Mouse (Mus musculus): ENCODE results near the gene Atrnl1. TPM values are rescaled to one million over a fixed set of nuclear protein-coding genes. Genes with fewer than 3 reads are reported as not detected.
"Not testable (repeated sequence)": the region's sequence is repeated elsewhere in the genome, so short reads cannot be mapped to it uniquely, and the experiment has no call there.

Gene Atrnl1
- total RNA-seq, 1 experiment from 2014 or later: 27.2 TPM

DNA sequence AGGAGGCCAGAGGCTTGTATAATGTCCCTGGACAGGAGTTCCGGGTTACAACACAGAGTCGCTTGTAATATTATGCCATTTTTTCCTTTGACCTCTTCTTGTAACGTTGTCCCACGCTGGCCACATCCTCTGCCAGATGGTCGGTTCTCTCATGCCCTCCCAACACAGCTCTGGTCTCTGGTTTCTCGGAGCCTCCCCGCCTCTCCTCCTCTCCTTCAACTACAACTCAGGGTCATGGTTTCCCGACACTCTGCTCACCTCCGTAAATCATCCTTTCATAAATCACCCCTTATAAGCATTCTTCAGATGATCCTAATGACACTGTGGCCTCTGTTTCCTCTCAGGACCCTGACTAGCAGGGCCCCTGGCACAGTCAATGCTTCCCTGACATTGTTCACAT, 267.7 kb downstream of the Atrnl1 start:
- no peak for ATAC-seq (ENCODE audit: extremely low read depth, insufficient number of reproducible peaks, low FRiP score, poor library complexity, severe bottlenecking)

DNA sequence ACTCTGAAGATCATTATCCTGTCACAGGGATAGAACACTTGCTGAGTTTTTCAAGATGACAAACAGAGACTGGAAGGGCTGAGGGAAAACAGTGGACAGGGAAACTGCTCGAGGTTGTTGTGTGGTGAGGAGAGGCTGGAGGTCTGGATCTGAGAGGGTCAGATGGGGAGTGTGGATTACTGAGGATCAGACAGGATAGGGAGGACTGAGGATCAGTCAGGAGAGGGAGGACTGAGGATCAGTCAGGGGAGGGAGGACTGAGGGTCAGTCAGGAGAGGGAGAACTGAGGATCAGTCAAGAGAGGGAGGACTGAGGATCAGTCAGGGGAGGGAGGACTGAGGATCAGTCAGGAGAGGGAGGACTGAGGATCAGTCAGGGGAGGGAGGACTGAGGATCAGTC, 269.0 kb downstream of the Atrnl1 start:
- not testable (repeated sequence) for ATAC-seq (ENCODE audit: extremely low read depth, insufficient number of reproducible peaks, low FRiP score, poor library complexity, severe bottlenecking)

- ATAC-seq (ENCODE audit: extremely low read depth, insufficient number of reproducible peaks, low FRiP score, poor library complexity, severe bottlenecking): no peak
Observed at GRCm38 (mm10) chr19:57881927-57882326, 271.1 kb downstream of the Atrnl1 start.

GRCm38 (mm10) chr19:57888871-57889270, 278.0 kb downstream of the Atrnl1 start:
- ATAC-seq (ENCODE audit: extremely low read depth, insufficient number of reproducible peaks, low FRiP score, poor library complexity, severe bottlenecking): no peak

DNA sequence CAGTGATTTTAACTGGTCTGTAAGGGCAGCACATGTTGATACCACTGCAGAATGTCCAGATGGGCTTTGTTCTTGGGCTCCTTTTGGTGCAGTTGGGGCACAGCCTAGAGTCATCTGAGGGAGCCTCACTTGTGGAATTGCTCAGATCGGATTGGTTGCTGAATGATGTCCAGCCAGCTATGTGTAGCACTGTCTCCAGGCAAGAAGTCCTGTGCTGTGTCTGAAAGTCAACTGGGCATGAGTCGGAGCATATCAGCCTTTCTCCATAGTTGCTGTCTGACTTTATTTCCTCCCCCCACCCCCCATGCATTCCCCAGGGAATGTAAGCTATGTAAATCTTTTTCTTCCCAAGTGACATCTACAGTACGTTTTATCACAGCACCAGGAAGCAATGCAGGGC, 278.9 kb downstream of the Atrnl1 start:
- no peak for ATAC-seq (ENCODE audit: extremely low read depth, insufficient number of reproducible peaks, low FRiP score, poor library complexity, severe bottlenecking)

- ATAC-seq (ENCODE audit: extremely low read depth, insufficient number of reproducible peaks, low FRiP score, poor library complexity, severe bottlenecking): no peak
Observed at GRCm38 (mm10) chr19:57890954-57891353, 280.1 kb downstream of the Atrnl1 start.

DNA sequence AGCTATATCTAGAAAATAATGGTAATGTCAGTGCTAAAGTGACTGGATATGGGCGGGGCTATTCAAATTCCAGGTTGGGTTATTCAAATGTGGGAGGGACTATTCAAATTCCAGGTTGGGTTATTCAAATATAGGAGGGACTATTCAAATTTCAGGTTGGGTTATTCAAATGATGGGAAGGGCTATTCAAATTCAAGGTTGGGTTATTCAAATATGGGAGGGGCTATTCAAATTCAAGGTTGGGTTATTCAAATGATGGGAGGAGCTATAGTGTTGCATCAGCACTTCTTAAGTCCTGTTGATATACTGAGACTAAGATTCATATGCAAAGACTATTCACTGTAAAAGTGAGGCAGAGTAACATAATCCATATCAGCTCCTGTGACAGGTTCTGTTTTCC, 283.4 kb downstream of the Atrnl1 start:
- ATAC-seq (ENCODE audit: extremely low read depth, insufficient number of reproducible peaks, low FRiP score, poor library complexity, severe bottlenecking): no peak

DNA sequence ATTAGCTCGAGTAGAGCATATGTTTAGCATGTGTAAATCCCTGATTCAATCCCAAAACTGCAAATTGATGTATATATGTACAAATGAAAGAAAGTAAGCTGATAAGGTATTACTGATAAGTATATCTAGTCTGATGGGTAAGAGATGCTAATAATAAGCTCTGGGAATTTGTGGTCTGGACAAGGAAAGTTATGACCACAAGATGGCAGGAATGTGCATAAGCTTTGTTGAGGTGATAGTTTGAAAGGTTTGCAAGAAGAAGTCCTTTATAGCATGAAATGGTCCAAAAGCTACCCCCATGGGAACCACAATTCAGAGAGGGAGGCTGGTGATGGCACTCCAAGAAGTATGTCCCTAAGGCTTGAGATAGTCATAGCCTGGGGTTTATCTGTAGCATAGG, 289.2 kb downstream of the Atrnl1 start:
- ATAC-seq (ENCODE audit: extremely low read depth, insufficient number of reproducible peaks, low FRiP score, poor library complexity, severe bottlenecking): no peak

DNA sequence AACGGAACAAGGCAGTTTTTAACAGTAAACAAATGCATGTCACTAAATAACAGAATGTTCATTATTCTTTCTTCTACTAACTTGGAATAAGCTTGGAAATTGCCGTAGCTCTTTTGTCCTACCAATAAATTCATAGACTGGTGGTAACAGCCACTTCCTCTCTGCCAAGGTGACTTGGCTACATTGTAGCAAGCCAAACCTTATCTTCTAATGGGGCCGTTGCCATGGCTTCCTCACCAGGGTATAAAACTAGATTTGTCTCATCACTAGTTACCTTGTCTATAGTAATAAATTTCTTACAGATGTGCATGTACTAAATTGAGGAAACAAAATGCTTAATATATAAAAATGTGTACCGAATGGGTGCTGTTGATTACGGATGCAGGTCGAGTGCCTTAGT, 298.6 kb downstream of the Atrnl1 start:
- no peak for ATAC-seq (ENCODE audit: extremely low read depth, insufficient number of reproducible peaks, low FRiP score, poor library complexity, severe bottlenecking)

DNA sequence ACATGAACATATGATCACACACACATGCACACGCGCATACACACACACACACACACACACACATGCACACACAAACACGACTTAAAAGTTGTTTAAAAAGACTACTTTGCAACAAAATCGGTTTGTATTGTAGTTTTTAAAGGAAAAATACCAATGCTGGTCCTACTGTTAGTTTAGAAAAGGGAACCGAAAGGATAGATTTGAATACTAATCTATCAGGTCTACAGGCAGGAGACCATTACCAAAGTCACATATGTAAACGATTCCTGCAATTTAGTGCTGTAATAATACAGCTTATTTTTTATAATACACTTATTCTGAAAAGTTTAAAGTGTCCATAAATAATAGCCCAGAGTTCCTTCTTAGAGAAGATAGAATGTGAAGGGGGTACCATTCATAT, 299.8 kb downstream of the Atrnl1 start:
- ATAC-seq (ENCODE audit: extremely low read depth, insufficient number of reproducible peaks, low FRiP score, poor library complexity, severe bottlenecking): no peak

DNA sequence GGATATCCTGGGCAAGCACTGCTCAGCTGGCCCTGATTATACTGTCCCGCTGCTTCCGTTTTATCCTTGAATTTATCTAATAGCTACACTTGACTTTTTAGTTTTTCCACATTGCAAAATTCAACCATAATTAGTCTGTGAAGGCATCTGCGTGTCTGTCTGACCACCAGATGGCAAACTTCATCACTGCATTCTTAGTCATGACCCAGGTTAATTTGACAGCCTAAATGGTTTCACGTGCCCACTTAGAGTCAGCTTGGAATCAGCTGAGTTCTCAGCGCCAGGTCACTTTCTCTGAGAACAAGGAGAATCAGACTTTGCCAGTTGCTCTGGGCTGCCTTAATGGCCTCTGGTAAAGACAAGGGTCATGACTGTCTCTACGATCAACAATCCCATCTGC, 305.5 kb downstream of the Atrnl1 start:
- no peak for ATAC-seq (ENCODE audit: extremely low read depth, insufficient number of reproducible peaks, low FRiP score, poor library complexity, severe bottlenecking)

DNA sequence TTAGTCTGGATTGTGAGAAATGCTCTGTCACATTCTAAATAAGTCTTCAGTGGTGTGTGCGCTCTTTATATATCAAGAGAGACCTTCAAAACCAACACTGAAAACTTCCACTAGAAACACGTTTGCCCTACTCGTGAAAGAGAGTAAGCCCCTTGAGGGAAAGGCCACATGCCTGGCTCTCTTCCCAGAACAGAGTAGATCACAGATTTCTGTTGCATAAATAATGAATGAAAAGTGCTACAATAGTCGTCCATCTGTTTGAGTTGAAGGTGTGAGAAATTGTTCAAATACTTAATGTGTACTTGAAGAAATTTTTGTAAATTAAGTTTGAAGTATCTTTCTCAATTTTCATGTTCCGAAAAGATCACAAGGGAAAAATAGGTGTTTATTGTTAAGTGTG, 312.2 kb downstream of the Atrnl1 start:
- no peak for ATAC-seq (ENCODE audit: extremely low read depth, insufficient number of reproducible peaks, low FRiP score, poor library complexity, severe bottlenecking)

DNA sequence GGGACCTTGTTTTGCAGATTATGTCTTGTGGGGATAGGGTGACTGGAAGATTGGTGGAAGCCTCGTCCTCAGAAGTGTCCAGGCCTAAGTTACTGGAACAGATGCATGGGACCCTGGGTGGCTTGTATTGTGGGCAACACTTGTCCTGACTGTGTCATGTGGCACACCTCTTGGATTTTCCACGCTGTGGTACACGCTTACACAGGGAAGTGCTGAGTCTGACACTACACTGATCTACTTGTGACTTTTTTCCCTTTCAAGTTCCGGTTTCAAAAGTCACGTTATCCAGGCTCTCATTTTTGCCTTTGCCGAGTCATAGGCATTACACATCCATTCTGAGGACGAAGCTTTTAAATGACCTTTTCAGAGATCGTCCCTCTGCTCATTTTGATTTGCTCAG, 314.0 kb downstream of the Atrnl1 start:
- no peak for ATAC-seq (ENCODE audit: extremely low read depth, insufficient number of reproducible peaks, low FRiP score, poor library complexity, severe bottlenecking)

GRCm38 (mm10) chr19:57925681-57926080, 314.8 kb downstream of the Atrnl1 start:
- ATAC-seq (ENCODE audit: extremely low read depth, insufficient number of reproducible peaks, low FRiP score, poor library complexity, severe bottlenecking): no peak

- peak; percentile 87 for ATAC-seq (ENCODE audit: extremely low read depth, insufficient number of reproducible peaks, low FRiP score, poor library complexity, severe bottlenecking)
Observed at GRCm38 (mm10) chr19:57926164-57926860, 315.5 kb downstream of the Atrnl1 start.

DNA sequence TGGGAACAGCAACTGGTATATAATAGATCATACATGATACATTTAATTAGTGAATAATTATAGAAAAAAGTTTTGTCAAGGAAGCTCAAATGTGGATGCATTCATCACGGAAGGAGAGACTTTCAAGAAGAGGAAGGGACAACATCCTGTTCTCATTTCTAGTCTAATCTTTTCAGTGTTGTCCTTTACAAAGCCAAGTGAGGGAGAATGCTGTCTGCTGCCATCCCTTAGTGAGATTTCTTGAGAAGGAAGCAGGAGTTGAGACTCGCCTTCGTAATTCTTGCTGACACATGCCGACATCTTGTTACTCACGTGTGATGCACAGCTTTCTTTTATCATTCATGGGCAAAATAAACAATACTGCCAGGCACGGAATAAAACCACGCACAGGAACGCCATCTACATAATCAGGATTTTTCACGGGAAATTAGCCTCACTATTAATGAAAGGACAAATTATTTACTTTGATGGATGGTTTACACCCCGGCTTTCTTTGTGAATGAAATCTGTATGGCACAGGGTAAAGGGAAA, 316.2 kb downstream of the Atrnl1 start:
- ATAC-seq (ENCODE audit: extremely low read depth, insufficient number of reproducible peaks, low FRiP score, poor library complexity, severe bottlenecking): no peak

- no peak for ATAC-seq (ENCODE audit: extremely low read depth, insufficient number of reproducible peaks, low FRiP score, poor library complexity, severe bottlenecking)
Observed at GRCm38 (mm10) chr19:57927566-57928523, 317.0 kb downstream of the Atrnl1 start.

GRCm38 (mm10) chr19:57931626-57932025, 320.8 kb downstream of the Atrnl1 start:
- no peak for ATAC-seq (ENCODE audit: extremely low read depth, insufficient number of reproducible peaks, low FRiP score, poor library complexity, severe bottlenecking)

DNA sequence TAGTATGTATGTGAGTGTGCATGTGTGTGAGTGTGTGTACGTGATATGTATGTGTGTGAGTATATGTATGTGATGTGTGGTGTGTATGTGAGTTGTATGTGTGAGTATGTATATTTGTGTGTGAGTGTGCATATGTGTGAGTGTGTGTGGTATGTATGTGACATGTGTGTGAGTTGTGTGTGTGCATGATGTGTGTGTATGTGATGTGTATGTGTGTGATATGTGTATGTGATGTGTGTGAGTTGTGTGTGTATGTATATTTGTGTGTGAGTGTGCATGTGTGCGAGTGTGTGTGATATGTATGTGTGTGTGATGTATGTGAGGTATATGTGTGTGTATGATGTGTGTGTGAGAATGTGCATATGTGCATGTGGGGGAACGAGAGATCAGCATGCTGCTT, 326.0 kb downstream of the Atrnl1 start:
- ATAC-seq (ENCODE audit: extremely low read depth, insufficient number of reproducible peaks, low FRiP score, poor library complexity, severe bottlenecking): no peak

- ATAC-seq (ENCODE audit: extremely low read depth, insufficient number of reproducible peaks, low FRiP score, poor library complexity, severe bottlenecking): no peak
Observed at GRCm38 (mm10) chr19:57939166-57939565, 328.3 kb downstream of the Atrnl1 start.
